Mouse (Mus musculus): ENCODE measurements around the gene 1700109H08Rik. TPM values are rescaled to one million over a fixed set of nuclear protein-coding genes. Genes with fewer than 3 reads are reported as not detected.

1700109H08Rik gene
- total and polyA plus RNA-seq, 3 experiments, result 0.59 to 23.1 (median 6.0) TPM

GRCm38 (mm10) chr5:3595693-3596398, 24.5 kb downstream of the 1700109H08Rik start, which contains the start of gene Pex1:
Pex1 (plus strand) TSS chr5:3596066.
- Histone ChIP-seq H3K36me3 (replicated peaks) (peaks cover 54% of the 10 kb centered on the region), H3K9me3 (replicated peaks) (no peaks in the 10 kb centered on the region), H3K4me3 (ENCODE audit: low read depth, low read length) (peak within 1 kb of the TSS; percentile 82), H3K27me3 (ENCODE audit: insufficient read depth, low read length) (no peaks in the 10 kb centered on the region), H3K4me1 (ENCODE audit: insufficient read depth, low read depth, low read length) (peaks cover 34% of the 10 kb centered on the region)
- ATAC-seq (ENCODE audit: extremely low read depth, insufficient number of reproducible peaks, low FRiP score, poor library complexity, severe bottlenecking), result peak; percentile 97
- no peak for TF ChIP-seq POLR2AphosphoS5 (IDR thresholded peaks at IDR 0.05; ENCODE audit: insufficient replicate concordance, low read depth, low read length)
- no peak for TF ChIP-seq GATA1 (IDR thresholded peaks at IDR 0.05; ENCODE audit: borderline replicate concordance, low read length)
- TF ChIP-seq TAL1 (conservative IDR thresholded peaks at IDR 0.05; ENCODE audit: low read depth, low read length), result no peak
- no peak for TF ChIP-seq GATA2 (IDR thresholded peaks at IDR 0.05; ENCODE audit: borderline replicate concordance, low read depth, low read length)
- no peak for TF ChIP-seq CTCF (IDR thresholded peaks at IDR 0.05; ENCODE audit: low read depth, low read length)
- DNase-seq (ENCODE audit: low spot score), result peak; percentile 99

GRCm38 (mm10) chr5:3596399-3596766, 25.0 kb downstream of the 1700109H08Rik start, which contains the start of gene Rbm48:
Rbm48 (minus strand) TSS chr5:3596585.
- TF ChIP-seq TAL1 (conservative IDR thresholded peaks at IDR 0.05; ENCODE audit: low read depth, low read length) (no peak), CTCF (IDR thresholded peaks at IDR 0.05; ENCODE audit: low read depth, low read length) (peak; percentile 85)
- peak within 1 kb of the TSS; percentile 82 for H3K4me3 ChIP-seq (ENCODE audit: low read depth, low read length)

DNA sequence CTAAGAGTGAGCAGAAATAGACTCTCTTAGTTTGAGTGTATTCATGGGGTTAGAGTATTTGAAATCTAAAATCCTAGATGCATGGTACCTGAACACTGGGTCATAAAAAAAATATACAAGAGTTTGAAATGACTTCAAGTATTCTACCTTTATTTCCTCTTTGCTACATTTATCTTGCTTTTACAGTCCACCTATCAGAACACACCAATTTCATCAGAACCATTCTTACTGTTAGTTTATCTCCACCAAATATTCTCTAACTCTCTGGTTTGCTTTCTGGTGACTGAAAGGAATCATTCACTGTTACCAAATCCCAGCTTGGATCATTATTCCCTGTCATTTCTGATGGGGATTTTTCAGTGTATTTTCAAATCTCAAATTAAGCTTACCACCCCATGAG, 25.8 kb downstream of the 1700109H08Rik start:
- Histone ChIP-seq H3K9me3 (replicated peaks) (no peaks in the 10 kb centered on the region), H3K27me3 (ENCODE audit: insufficient read depth, low read length) (no peaks in the 10 kb centered on the region), H3K4me3 (ENCODE audit: low read depth, low read length) (peak overlapping the region; percentile 82), H3K36me3 (replicated peaks) (peaks cover 46% of the 10 kb centered on the region), H3K4me1 (ENCODE audit: insufficient read depth, low read depth, low read length) (peaks cover 34% of the 10 kb centered on the region)
- DNase-seq (ENCODE audit: low spot score), result no peak
- TF ChIP-seq POLR2AphosphoS5 (IDR thresholded peaks at IDR 0.05; ENCODE audit: insufficient replicate concordance, low read depth, low read length), result no peak
- TF ChIP-seq CTCF (IDR thresholded peaks at IDR 0.05; ENCODE audit: low read depth, low read length), result no peak
- no peak for ATAC-seq (ENCODE audit: extremely low read depth, insufficient number of reproducible peaks, low FRiP score, poor library complexity, severe bottlenecking)

More at GRCm38 (mm10) chr5:3596399-3596766, 25.0 kb downstream of the 1700109H08Rik start, which contains the start of gene Rbm48:
- Histone ChIP-seq H3K4me1 (ENCODE audit: insufficient read depth, low read depth, low read length) (peaks cover 34% of the 10 kb centered on the region), H3K9me3 (replicated peaks) (no peaks in the 10 kb centered on the region), H3K27me3 (ENCODE audit: insufficient read depth, low read length) (no peaks in the 10 kb centered on the region), H3K36me3 (replicated peaks) (peaks cover 53% of the 10 kb centered on the region)
- ATAC-seq (ENCODE audit: extremely low read depth, insufficient number of reproducible peaks, low FRiP score, poor library complexity, severe bottlenecking) (peak; percentile 45), DNase-seq (ENCODE audit: low spot score) (peak; percentile 77)

DNA sequence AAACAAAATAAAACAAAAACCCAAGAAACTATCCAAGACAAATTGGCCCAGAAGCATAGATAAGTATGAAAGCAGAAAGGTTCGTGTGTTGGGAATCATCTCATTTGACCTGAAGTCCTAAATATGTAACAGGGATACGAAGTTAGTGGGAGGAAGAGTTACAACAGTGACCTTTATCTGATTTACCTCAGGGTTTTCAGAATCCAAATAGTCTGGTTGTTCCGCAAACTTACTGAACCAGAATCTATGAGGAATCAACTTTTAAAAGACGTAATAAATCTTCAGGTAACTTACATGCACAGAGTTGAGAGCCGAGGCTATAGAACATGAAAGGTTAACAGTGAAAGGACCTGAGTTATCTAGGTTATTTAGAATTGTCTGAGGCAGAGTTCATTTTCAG, 27.4 kb downstream of the 1700109H08Rik start:
- TF ChIP-seq TAL1 (conservative IDR thresholded peaks at IDR 0.05; ENCODE audit: low read depth, low read length) (no peak), GATA2 (IDR thresholded peaks at IDR 0.05; ENCODE audit: borderline replicate concordance, low read depth, low read length) (no peak), GATA1 (IDR thresholded peaks at IDR 0.05; ENCODE audit: borderline replicate concordance, low read length) (no peak), POLR2AphosphoS5 (IDR thresholded peaks at IDR 0.05; ENCODE audit: insufficient replicate concordance, low read depth, low read length) (no peak), CTCF (IDR thresholded peaks at IDR 0.05; ENCODE audit: low read depth, low read length) (no peak)
- peaks cover 34% of the 10 kb centered on the region for H3K4me1 ChIP-seq (ENCODE audit: insufficient read depth, low read depth, low read length)
- H3K27me3 ChIP-seq (ENCODE audit: insufficient read depth, low read length), result no peaks in the 10 kb centered on the region
- no peak overlapping the region for H3K4me3 ChIP-seq (ENCODE audit: low read depth, low read length)
- peaks cover 35% of the 10 kb centered on the region for H3K36me3 ChIP-seq (replicated peaks)
- ATAC-seq (ENCODE audit: extremely low read depth, insufficient number of reproducible peaks, low FRiP score, poor library complexity, severe bottlenecking), result no peak
- no peaks in the 10 kb centered on the region for H3K9me3 ChIP-seq (replicated peaks)
- no peak for DNase-seq (ENCODE audit: low spot score)

DNA sequence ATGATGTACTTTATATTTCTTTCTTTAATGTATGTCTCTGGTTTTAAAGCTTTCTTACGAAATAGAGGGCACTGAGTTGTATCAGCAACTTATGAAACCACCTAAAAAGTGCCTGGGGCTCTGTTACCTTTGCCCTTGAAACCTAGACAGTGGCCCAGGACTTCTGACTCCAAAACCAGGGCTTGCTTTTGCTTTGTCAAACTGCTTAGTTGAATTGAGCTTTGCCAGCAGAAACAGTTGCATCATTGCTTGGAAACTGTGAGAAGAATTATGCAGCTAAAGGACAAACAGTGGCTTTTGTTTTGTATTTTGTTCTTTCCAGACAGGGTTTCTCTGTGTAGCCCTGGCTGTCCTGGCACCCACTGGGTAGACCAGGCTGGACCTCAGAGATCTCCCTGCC, 28.9 kb downstream of the 1700109H08Rik start:
- peaks cover 19% of the 10 kb centered on the region for H3K4me1 ChIP-seq (ENCODE audit: insufficient read depth, low read depth, low read length)
- DNase-seq (ENCODE audit: low spot score), result no peak
- no peaks in the 10 kb centered on the region for H3K27me3 ChIP-seq (ENCODE audit: insufficient read depth, low read length)
- TF ChIP-seq GATA2 (IDR thresholded peaks at IDR 0.05; ENCODE audit: borderline replicate concordance, low read depth, low read length), result no peak
- no peak for TF ChIP-seq TAL1 (conservative IDR thresholded peaks at IDR 0.05; ENCODE audit: low read depth, low read length)
- no peak for TF ChIP-seq CTCF (IDR thresholded peaks at IDR 0.05; ENCODE audit: low read depth, low read length)
- no peak for TF ChIP-seq POLR2AphosphoS5 (IDR thresholded peaks at IDR 0.05; ENCODE audit: insufficient replicate concordance, low read depth, low read length)
- no peak for TF ChIP-seq GATA1 (IDR thresholded peaks at IDR 0.05; ENCODE audit: borderline replicate concordance, low read length)
- H3K9me3 ChIP-seq (replicated peaks), result no peaks in the 10 kb centered on the region
- no peak for ATAC-seq (ENCODE audit: extremely low read depth, insufficient number of reproducible peaks, low FRiP score, poor library complexity, severe bottlenecking)
- H3K4me3 ChIP-seq (ENCODE audit: low read depth, low read length), result no peak overlapping the region
- peaks cover 40% of the 10 kb centered on the region for H3K36me3 ChIP-seq (replicated peaks)

DNA sequence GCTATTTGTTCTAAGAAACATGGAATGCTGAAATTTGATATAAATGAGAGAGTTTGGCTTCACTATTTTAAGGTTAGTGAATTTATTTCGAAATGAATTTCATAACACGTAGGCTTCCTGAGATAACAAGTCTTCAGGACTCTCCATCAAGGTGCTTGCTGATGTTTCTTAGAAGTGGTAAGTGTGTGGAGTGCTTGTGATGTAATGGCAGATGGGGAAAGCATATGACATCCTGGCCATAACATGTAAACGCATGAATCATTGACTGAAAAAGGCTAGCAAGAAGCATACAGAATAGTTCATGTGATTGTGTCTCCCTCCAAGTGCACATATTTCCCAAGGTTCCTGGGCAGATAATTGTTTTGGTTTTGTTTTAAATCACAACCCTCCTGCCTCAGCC, 29.4 kb downstream of the 1700109H08Rik start:
- no peak for ATAC-seq (ENCODE audit: extremely low read depth, insufficient number of reproducible peaks, low FRiP score, poor library complexity, severe bottlenecking)
- peaks cover 45% of the 10 kb centered on the region for H3K36me3 ChIP-seq (replicated peaks)
- no peak for DNase-seq (ENCODE audit: low spot score)
- H3K4me3 ChIP-seq (ENCODE audit: low read depth, low read length), result no peak overlapping the region
- H3K4me1 ChIP-seq (ENCODE audit: insufficient read depth, low read depth, low read length), result peaks cover 18% of the 10 kb centered on the region
- H3K9me3 ChIP-seq (replicated peaks), result no peaks in the 10 kb centered on the region
- no peak for TF ChIP-seq GATA1 (IDR thresholded peaks at IDR 0.05; ENCODE audit: borderline replicate concordance, low read length)
- TF ChIP-seq GATA2 (IDR thresholded peaks at IDR 0.05; ENCODE audit: borderline replicate concordance, low read depth, low read length), result no peak
- TF ChIP-seq POLR2AphosphoS5 (IDR thresholded peaks at IDR 0.05; ENCODE audit: insufficient replicate concordance, low read depth, low read length), result no peak
- no peak for TF ChIP-seq CTCF (IDR thresholded peaks at IDR 0.05; ENCODE audit: low read depth, low read length)
- TF ChIP-seq TAL1 (conservative IDR thresholded peaks at IDR 0.05; ENCODE audit: low read depth, low read length), result no peak
- H3K27me3 ChIP-seq (ENCODE audit: insufficient read depth, low read length), result no peaks in the 10 kb centered on the region
